22 mouse cellular contexts compared by ENCODE assay signal in genomic region chr16:4649692-4650091, GRCm38 (mm10). TPM values are rescaled to one million over a fixed set of nuclear protein-coding genes. Genes with fewer than 3 reads are reported as not detected.
DNase-seq lines count a peak whose midpoint lies in the region; ATAC-seq and TF ChIP-seq lines count a peak whose summit lies in the region.
"Had no signal": no experiment of that assay in that cellular context is flagged by ENCODE, and none has a peak within 500 bp of the region (broad histone marks: within the 10 kb centered on the region; RNA-seq: fewer than 3 reads in every experiment).

No protein-coding gene starts in this region.

- H3K27me3 ChIP-seq in forebrain, embryonic 10.5 days (ENCODE audit: poor library complexity, severe bottlenecking) = no peaks in the 10 kb centered on the region
- no peaks in the 10 kb centered on the region for H3K27me3 ChIP-seq in forebrain, embryonic 16.5 days (replicated peaks; ENCODE audit: control insufficient read depth, insufficient read depth, low read length)
- no peaks in the 10 kb centered on the region for H3K27me3 ChIP-seq in liver, embryonic 13.5 days
- H3K27me3 ChIP-seq in liver, postnatal 0 days (ENCODE audit: insufficient read depth, low read length) = no peaks in the 10 kb centered on the region
- no peaks in the 10 kb centered on the region for H3K27me3 ChIP-seq in embryonic facial prominence, embryonic 11.5 days (ENCODE audit: control insufficient read depth, insufficient read depth, low read length)
- H3K27me3 ChIP-seq in limb, embryonic 14.5 days (ENCODE audit: control insufficient read depth, insufficient read depth, low read length) = no peaks in the 10 kb centered on the region
- H3K27me3 ChIP-seq: forebrain, embryonic 13.5 days; liver, embryonic 15.5 days; neural tube, embryonic 13.5 days had no signal

- H3K4me2 ChIP-seq in forebrain, embryonic 16.5 days (ENCODE audit: low read length) = no peak overlapping the region
- no peak overlapping the region for H3K4me2 ChIP-seq in liver, embryonic 13.5 days
- H3K4me2 ChIP-seq in liver, postnatal 0 days (ENCODE audit: low read depth, low read length) = no peak overlapping the region
- no peak overlapping the region for H3K4me2 ChIP-seq in embryonic facial prominence, embryonic 11.5 days (ENCODE audit: low read depth, low read length)
- no peak overlapping the region for H3K4me2 ChIP-seq in limb, embryonic 14.5 days (replicated peaks; ENCODE audit: low read depth, low read length, severe bottlenecking)
- H3K4me2 ChIP-seq: forebrain, embryonic 13.5 days; liver, embryonic 15.5 days; neural tube, embryonic 13.5 days had no signal

- no peak for TF ChIP-seq EP300 in liver, postnatal 0 days (IDR thresholded peaks at IDR 0.05; ENCODE audit: low read depth)

- peaks cover 71% of the 10 kb centered on the region for H3K36me3 ChIP-seq in forebrain, embryonic 10.5 days (replicated peaks)
- H3K36me3 ChIP-seq in forebrain, embryonic 16.5 days (ENCODE audit: control insufficient read depth, insufficient read depth) = no peaks in the 10 kb centered on the region; the same call in 1 of the 2 replicates
- peaks cover 46% of the 10 kb centered on the region for H3K36me3 ChIP-seq in liver, embryonic 13.5 days
- H3K36me3 ChIP-seq in liver, postnatal 0 days (replicated peaks; ENCODE audit: insufficient read depth, low read length) = peaks cover 60% of the 10 kb centered on the region
- H3K36me3 ChIP-seq in embryonic facial prominence, embryonic 11.5 days (replicated peaks; ENCODE audit: control insufficient read depth, insufficient read depth, low read depth, low read length) = peaks cover 7% of the 10 kb centered on the region
- peaks cover 77% of the 10 kb centered on the region for H3K36me3 ChIP-seq in limb, embryonic 14.5 days (ENCODE audit: control insufficient read depth, insufficient read depth, low read length)

- 93% methylated on average over 11 of the region's 11 CpGs for WGBS in forebrain, embryonic 10.5 days
- WGBS in forebrain, embryonic 16.5 days = 92% methylated on average over 11 of the region's 11 CpGs
- 86% methylated on average over 11 of the region's 11 CpGs for WGBS in liver, embryonic 13.5 days (ENCODE audit: insufficient replicate concordance)
- 82% methylated on average over 11 of the region's 11 CpGs for WGBS in liver, postnatal 0 days (ENCODE audit: insufficient replicate concordance)
- 86% methylated on average over 11 of the region's 11 CpGs for WGBS in embryonic facial prominence, embryonic 11.5 days
- 84% methylated on average over 11 of the region's 11 CpGs for WGBS in limb, embryonic 14.5 days
- 83% methylated on average over 11 of the region's 11 CpGs for WGBS in lung, adult 2 months

- no peak for ATAC-seq in forebrain, embryonic 16.5 days
- peak; percentile 6; the same call in 1 of the 2 replicates for ATAC-seq in liver, embryonic 13.5 days (ENCODE audit: low read depth)
- ATAC-seq in liver, postnatal 0 days = no peak
- ATAC-seq in embryonic facial prominence, embryonic 11.5 days (replicated peaks; ENCODE audit: insufficient number of reproducible peaks, low FRiP score, low TSS enrichment, low read depth) = no peak
- ATAC-seq in limb, embryonic 14.5 days (ENCODE audit: low FRiP score, low read depth) = no peak
- ATAC-seq: activated CD4-positive, CD25-positive, alpha-beta regulatory T cell, adult 4 months; forebrain, embryonic 13.5 days had no signal

- no peak for DNase-seq in forebrain, embryonic 10.5 days (ENCODE audit: extremely low spot score, low spot score)
- no peak for DNase-seq in liver, embryonic 13.5 days
- DNase-seq in liver, postnatal 0 days = no peak
- no peak for DNase-seq in embryonic facial prominence, embryonic 11.5 days (ENCODE audit: low spot score)
- no peak for DNase-seq in limb, embryonic 14.5 days (ENCODE audit: low spot score)
- no peak for DNase-seq in lung, adult 2 months
- DNase-seq in cerebellum, adult 9-10 months = no peak
- DNase-seq: adrenal gland, postnatal 14 days; cerebellum, adult 11 months; cerebellum, postnatal 14 days; gastrocnemius, postnatal 25 days; kidney, adult 18-20 months; left cerebral cortex, postnatal 4 days; lung, postnatal 10 days; thymus, adult 18-20 months had no signal

- no peak overlapping the region for H3K9ac ChIP-seq in forebrain, embryonic 16.5 days (replicated peaks; ENCODE audit: low read depth, low read length)
- H3K9ac ChIP-seq in liver, embryonic 13.5 days = no peak overlapping the region
- H3K9ac ChIP-seq in liver, postnatal 0 days (replicated peaks) = no peak overlapping the region
- peak overlapping the region; percentile 15; the same call in 1 of the 2 replicates for H3K9ac ChIP-seq in embryonic facial prominence, embryonic 11.5 days (replicated peaks; ENCODE audit: low read length)
- 0 out of 2 replicates have a peak overlapping the region, but pooled peaks have one; percentile 3 for H3K9ac ChIP-seq in limb, embryonic 14.5 days (ENCODE audit: low read depth, low read length, severe bottlenecking)
- H3K9ac ChIP-seq: forebrain, embryonic 13.5 days; liver, embryonic 15.5 days; neural tube, embryonic 13.5 days had no signal

- H3K4me1 ChIP-seq in forebrain, embryonic 10.5 days = peaks cover 77% of the 10 kb centered on the region
- no peaks in the 10 kb centered on the region for H3K4me1 ChIP-seq in forebrain, embryonic 16.5 days (replicated peaks; ENCODE audit: control insufficient read depth, insufficient read depth, low read length)
- H3K4me1 ChIP-seq in liver, embryonic 13.5 days (replicated peaks) = peaks cover 5% of the 10 kb centered on the region
- no peaks in the 10 kb centered on the region for H3K4me1 ChIP-seq in liver, postnatal 0 days (ENCODE audit: insufficient read depth)
- H3K4me1 ChIP-seq in embryonic facial prominence, embryonic 11.5 days (ENCODE audit: control insufficient read depth, insufficient read depth, low read length) = peaks cover 25% of the 10 kb centered on the region
- H3K4me1 ChIP-seq in limb, embryonic 14.5 days (ENCODE audit: control insufficient read depth, insufficient read depth, low read length) = peaks cover 76% of the 10 kb centered on the region
- peaks cover 13% of the 10 kb centered on the region for H3K4me1 ChIP-seq in lung, adult 2 months (ENCODE audit: control insufficient read depth, insufficient read depth, low read length)
- H3K4me1 ChIP-seq: liver, embryonic 15.5 days had no signal

- no peak overlapping the region for H3K4me3 ChIP-seq in forebrain, embryonic 10.5 days
- no peak overlapping the region for H3K4me3 ChIP-seq in forebrain, embryonic 16.5 days (replicated peaks; ENCODE audit: low read length)
- no peak overlapping the region for H3K4me3 ChIP-seq in liver, embryonic 13.5 days (replicated peaks)
- no peak overlapping the region for H3K4me3 ChIP-seq in liver, postnatal 0 days (ENCODE audit: low read depth, low read length)
- no peak overlapping the region for H3K4me3 ChIP-seq in embryonic facial prominence, embryonic 11.5 days (ENCODE audit: low read depth, low read length)
- H3K4me3 ChIP-seq in limb, embryonic 14.5 days (replicated peaks; ENCODE audit: low read length) = no peak overlapping the region
- no peak overlapping the region for H3K4me3 ChIP-seq in lung, adult 2 months (replicated peaks; ENCODE audit: extremely low read depth, low read depth, low read length)
- H3K4me3 ChIP-seq: forebrain, embryonic 13.5 days; liver, embryonic 15.5 days; neural tube, embryonic 13.5 days had no signal

- H3K9me3 ChIP-seq in forebrain, embryonic 10.5 days = no peaks in the 10 kb centered on the region
- H3K9me3 ChIP-seq in forebrain, embryonic 16.5 days (ENCODE audit: control insufficient read depth, low read length) = no peaks in the 10 kb centered on the region
- no peaks in the 10 kb centered on the region for H3K9me3 ChIP-seq in liver, embryonic 13.5 days (replicated peaks)
- no peaks in the 10 kb centered on the region for H3K9me3 ChIP-seq in liver, postnatal 0 days (ENCODE audit: low read length)
- no peaks in the 10 kb centered on the region for H3K9me3 ChIP-seq in embryonic facial prominence, embryonic 11.5 days (replicated peaks; ENCODE audit: control insufficient read depth, low read length)
- H3K9me3 ChIP-seq in limb, embryonic 14.5 days (ENCODE audit: control insufficient read depth, low read length) = no peaks in the 10 kb centered on the region
- H3K9me3 ChIP-seq: forebrain, embryonic 13.5 days; G1E; liver, embryonic 15.5 days; neural tube, embryonic 13.5 days had no signal

- H3K27ac ChIP-seq in forebrain, embryonic 10.5 days = peak overlapping the region; percentile 37; the same call in 1 of the 2 replicates
- H3K27ac ChIP-seq in forebrain, embryonic 16.5 days (ENCODE audit: low read length) = no peak overlapping the region
- no peak overlapping the region for H3K27ac ChIP-seq in liver, embryonic 13.5 days
- H3K27ac ChIP-seq in liver, postnatal 0 days (ENCODE audit: low read depth) = no peak overlapping the region
- H3K27ac ChIP-seq in embryonic facial prominence, embryonic 11.5 days (replicated peaks; ENCODE audit: low read depth, low read length) = no peak overlapping the region
- 0 out of 2 replicates have a peak overlapping the region, but pooled peaks have one; percentile 4 for H3K27ac ChIP-seq in limb, embryonic 14.5 days (replicated peaks; ENCODE audit: low read depth, low read length)
- H3K27ac ChIP-seq: forebrain, embryonic 13.5 days; kidney, postnatal 0 days; liver, embryonic 15.5 days; neural tube, embryonic 13.5 days had no signal

- TF ChIP-seq CTCF in liver, postnatal 0 days (IDR thresholded peaks at IDR 0.05; ENCODE audit: low read depth) = no peak
- TF ChIP-seq CTCF in lung, adult 2 months (IDR thresholded peaks at IDR 0.05; ENCODE audit: insufficient read depth, low read length) = no peak

- TF ChIP-seq POLR2A in limb, embryonic 14.5 days (IDR thresholded peaks at IDR 0.05; ENCODE audit: borderline replicate concordance, extremely low read depth, insufficient read depth, insufficient read length) = no peak
- TF ChIP-seq POLR2A in lung, adult 2 months (IDR thresholded peaks at IDR 0.05; ENCODE audit: borderline replicate concordance, extremely low read depth, low read depth, low read length) = no peak

RNA-seq across cellular contexts. Expression of gene Dnaja3, which starts 9.9 kb away (rescaled TPM):
- 63.7 and 66.3 TPM in 2 replicates for polyA plus RNA-seq in forebrain, embryonic 10.5 days (2016; fragmentation: Nextera tagmentation; extraction: Ambion mirVana)
- polyA plus RNA-seq in forebrain, embryonic 16.5 days (2015; fragmentation: Nextera tagmentation; extraction: Ambion mirVana) = 60.3 and 61.9 TPM in 2 replicates
- polyA plus RNA-seq in liver, embryonic 13.5 days (2015; fragmentation: Nextera tagmentation; extraction: Ambion mirVana) = 51.8 and 62.5 TPM in 2 replicates
- polyA plus RNA-seq in liver, postnatal 0 days (2015; fragmentation: Nextera tagmentation; extraction: Ambion mirVana) = 66.0 and 70.5 TPM in 2 replicates
- 56.9 and 58.3 TPM in 2 replicates for polyA plus RNA-seq in embryonic facial prominence, embryonic 11.5 days (2014; fragmentation: Nextera tagmentation; extraction: Ambion mirVana)
- 27.0 and 30.2 TPM in 2 replicates for polyA plus RNA-seq in limb, embryonic 14.5 days (2012; rRNA removed)
- polyA plus RNA-seq in limb, embryonic 14.5 days (2014; fragmentation: Nextera tagmentation; extraction: Ambion mirVana) = 52.4 and 54.7 TPM in 2 replicates
- polyA plus RNA-seq in lung, adult 2 months (2012; rRNA removed) = 16.1 and 21.2 TPM in 2 replicates

RNA-seq across cellular contexts. Expression of gene Vasn, which starts 10.0 kb away (rescaled TPM):
- polyA plus RNA-seq in forebrain, embryonic 10.5 days (2016; fragmentation: Nextera tagmentation; extraction: Ambion mirVana) = 9.2 and 9.3 TPM in 2 replicates
- 3.2 and 4.3 TPM in 2 replicates for polyA plus RNA-seq in forebrain, embryonic 16.5 days (2015; fragmentation: Nextera tagmentation; extraction: Ambion mirVana)
- polyA plus RNA-seq in liver, embryonic 13.5 days (2015; fragmentation: Nextera tagmentation; extraction: Ambion mirVana) = 2.9 TPM in 2 replicates
- 1.6 and 1.9 TPM in 2 replicates for polyA plus RNA-seq in liver, postnatal 0 days (2015; fragmentation: Nextera tagmentation; extraction: Ambion mirVana)
- 10.9 and 14.1 TPM in 2 replicates for polyA plus RNA-seq in embryonic facial prominence, embryonic 11.5 days (2014; fragmentation: Nextera tagmentation; extraction: Ambion mirVana)
- 75.7 and 117 TPM in 2 replicates for polyA plus RNA-seq in limb, embryonic 14.5 days (2012; rRNA removed)
- polyA plus RNA-seq in limb, embryonic 14.5 days (2014; fragmentation: Nextera tagmentation; extraction: Ambion mirVana) = 35.7 and 36.8 TPM in 2 replicates
- polyA plus RNA-seq in lung, adult 2 months (2012; rRNA removed) = 86.4 and 91.1 TPM in 2 replicates

RNA-seq across cellular contexts. Expression of gene Pam16, which starts 24.9 kb away (rescaled TPM):
- polyA plus RNA-seq in forebrain, embryonic 10.5 days (2016; fragmentation: Nextera tagmentation; extraction: Ambion mirVana) = 93.5 and 94.7 TPM in 2 replicates
- 132 and 157 TPM in 2 replicates for polyA plus RNA-seq in forebrain, embryonic 16.5 days (2015; fragmentation: Nextera tagmentation; extraction: Ambion mirVana)
- polyA plus RNA-seq in liver, embryonic 13.5 days (2015; fragmentation: Nextera tagmentation; extraction: Ambion mirVana) = 67.5 and 74.1 TPM in 2 replicates
- 59.7 and 66.3 TPM in 2 replicates for polyA plus RNA-seq in liver, postnatal 0 days (2015; fragmentation: Nextera tagmentation; extraction: Ambion mirVana)
- polyA plus RNA-seq in embryonic facial prominence, embryonic 11.5 days (2014; fragmentation: Nextera tagmentation; extraction: Ambion mirVana) = 103 and 105 TPM in 2 replicates
- 72.7 and 80.1 TPM in 2 replicates for polyA plus RNA-seq in limb, embryonic 14.5 days (2012; rRNA removed)
- polyA plus RNA-seq in limb, embryonic 14.5 days (2014; fragmentation: Nextera tagmentation; extraction: Ambion mirVana) = 92.5 and 94.1 TPM in 2 replicates
- polyA plus RNA-seq in lung, adult 2 months (2012; rRNA removed) = 8.4 and 12.3 TPM in 2 replicates

RNA-seq across cellular contexts. Expression of gene Coro7, which starts 29.9 kb away (rescaled TPM):
- 17.6 and 19.1 TPM in 2 replicates for polyA plus RNA-seq in forebrain, embryonic 10.5 days (2016; fragmentation: Nextera tagmentation; extraction: Ambion mirVana)
- 25.4 and 32.6 TPM in 2 replicates for polyA plus RNA-seq in forebrain, embryonic 16.5 days (2015; fragmentation: Nextera tagmentation; extraction: Ambion mirVana)
- 7.0 and 9.9 TPM in 2 replicates for polyA plus RNA-seq in liver, embryonic 13.5 days (2015; fragmentation: Nextera tagmentation; extraction: Ambion mirVana)
- 6.8 and 10.3 TPM in 2 replicates for polyA plus RNA-seq in liver, postnatal 0 days (2015; fragmentation: Nextera tagmentation; extraction: Ambion mirVana)
- polyA plus RNA-seq in embryonic facial prominence, embryonic 11.5 days (2014; fragmentation: Nextera tagmentation; extraction: Ambion mirVana) = 12.2 and 12.8 TPM in 2 replicates
- 40.8 and 51.1 TPM in 2 replicates for polyA plus RNA-seq in limb, embryonic 14.5 days (2012; rRNA removed)
- polyA plus RNA-seq in limb, embryonic 14.5 days (2014; fragmentation: Nextera tagmentation; extraction: Ambion mirVana) = 15.0 and 16.0 TPM in 2 replicates
- 60.6 and 60.9 TPM in 2 replicates for polyA plus RNA-seq in lung, adult 2 months (2012; rRNA removed)

RNA-seq across cellular contexts. Expression of gene Glis2, which starts 55.2 kb away (rescaled TPM):
- polyA plus RNA-seq in forebrain, embryonic 10.5 days (2016; fragmentation: Nextera tagmentation; extraction: Ambion mirVana) = 22.5 and 23.2 TPM in 2 replicates
- polyA plus RNA-seq in forebrain, embryonic 16.5 days (2015; fragmentation: Nextera tagmentation; extraction: Ambion mirVana) = 10.8 and 12.1 TPM in 2 replicates
- 2.4 and 2.8 TPM in 2 replicates for polyA plus RNA-seq in liver, embryonic 13.5 days (2015; fragmentation: Nextera tagmentation; extraction: Ambion mirVana)
- polyA plus RNA-seq in liver, postnatal 0 days (2015; fragmentation: Nextera tagmentation; extraction: Ambion mirVana) = 1.7 and 1.9 TPM in 2 replicates
- 19.9 and 21.2 TPM in 2 replicates for polyA plus RNA-seq in embryonic facial prominence, embryonic 11.5 days (2014; fragmentation: Nextera tagmentation; extraction: Ambion mirVana)
- polyA plus RNA-seq in limb, embryonic 14.5 days (2012; rRNA removed) = 83.8 and 110 TPM in 2 replicates
- polyA plus RNA-seq in limb, embryonic 14.5 days (2014; fragmentation: Nextera tagmentation; extraction: Ambion mirVana) = 45.9 and 53.3 TPM in 2 replicates
- polyA plus RNA-seq in lung, adult 2 months (2012; rRNA removed) = 66.5 and 76.4 TPM in 2 replicates

Comparison
In these comparisons a context has a peak if more than half of its experiments do, and no peak if none do; other contexts are left out.
1. H3K27ac ChIP-seq: peak in forebrain, embryonic 10.5 days (single experiment) and limb, embryonic 14.5 days (single experiment); none in forebrain, embryonic 16.5 days (single experiment), liver, embryonic 13.5 days (single experiment), liver, postnatal 0 days (single experiment) and embryonic facial prominence, embryonic 11.5 days (single experiment).
2. H3K9ac ChIP-seq: peak in embryonic facial prominence, embryonic 11.5 days (single experiment) and limb, embryonic 14.5 days (single experiment); none in forebrain, embryonic 16.5 days (single experiment), liver, embryonic 13.5 days (single experiment) and liver, postnatal 0 days (single experiment).